Mouse (Mus musculus): ENCODE results near the gene Snx15. TPM values are rescaled to one million over a fixed set of nuclear protein-coding genes. Genes with fewer than 3 reads are reported as not detected.

Snx15 gene
- 28.6 and 35.3 TPM in 2 replicates for polyA plus RNA-seq (2014; fragmentation: Nextera tagmentation; extraction: Ambion mirVana)

- ATAC-seq (ENCODE audit: insufficient read depth) (peak; percentile 95), DNase-seq (peak; percentile 97)
- H3K27me3 ChIP-seq (ENCODE audit: insufficient read depth, low read length), result no peaks in the 10 kb centered on the region
- peak within 1 kb of the TSS; percentile 46 for H3K4me3 ChIP-seq (ENCODE audit: low read depth, low read length)
- H3K4me1 ChIP-seq (ENCODE audit: insufficient read depth), result peaks cover 3% of the 10 kb centered on the region; the same call in 1 of the 2 replicates
- peak within 1 kb of the TSS; percentile 63 for H3K4me2 ChIP-seq
- TF ChIP-seq CTCF (IDR thresholded peaks at IDR 0.05; ENCODE audit: low read depth), result no peak
- peaks cover 5% of the 10 kb centered on the region; the same call in 1 of the 2 replicates for H3K36me3 ChIP-seq (ENCODE audit: insufficient read depth)
- 0% methylated on average over 32 of the region's 32 CpGs for WGBS
- H3K9ac ChIP-seq, result peak within 1 kb of the TSS; percentile 49
- peak within 1 kb of the TSS; percentile 78 for H3K27ac ChIP-seq (ENCODE audit: low read depth)
- H3K9me3 ChIP-seq (ENCODE audit: low read depth, low read length), result no peaks in the 10 kb centered on the region
Measured at GRCm38 (mm10) chr19:6127760-6128341, at the start of gene Snx15. Snx15 (minus strand) TSS chr19:6128304.

GRCm38 (mm10) chr19:6174771-6175170 lies 46.7 kb upstream of the Snx15 start:
- H3K9ac ChIP-seq, result no peak overlapping the region
- no peak overlapping the region for H3K4me2 ChIP-seq
- no peak overlapping the region for H3K4me3 ChIP-seq (ENCODE audit: low read depth, low read length)
- no peaks in the 10 kb centered on the region for H3K9me3 ChIP-seq (ENCODE audit: low read depth, low read length)
- 14% methylated on average over 5 of the region's 5 CpGs for WGBS
- H3K4me1 ChIP-seq (ENCODE audit: insufficient read depth), result no peaks in the 10 kb centered on the region
- H3K27ac ChIP-seq (ENCODE audit: low read depth), result no peak overlapping the region
- DNase-seq (peak; percentile 30), ATAC-seq (ENCODE audit: insufficient read depth) (no peak)
- TF ChIP-seq CTCF (IDR thresholded peaks at IDR 0.05; ENCODE audit: low read depth), result no peak
- H3K27me3 ChIP-seq (ENCODE audit: insufficient read depth, low read length), result no peaks in the 10 kb centered on the region
- H3K36me3 ChIP-seq (ENCODE audit: insufficient read depth), result no peaks in the 10 kb centered on the region

- ATAC-seq (ENCODE audit: insufficient read depth), result no peak
- Histone ChIP-seq H3K9ac (no peak overlapping the region), H3K36me3 (ENCODE audit: insufficient read depth) (no peaks in the 10 kb centered on the region), H3K9me3 (ENCODE audit: low read depth, low read length) (no peaks in the 10 kb centered on the region), H3K4me3 (ENCODE audit: low read depth, low read length) (no peak overlapping the region), H3K4me1 (ENCODE audit: insufficient read depth) (no peaks in the 10 kb centered on the region), H3K27me3 (ENCODE audit: insufficient read depth, low read length) (no peaks in the 10 kb centered on the region), H3K27ac (ENCODE audit: low read depth) (no peak overlapping the region), H3K4me2 (no peak overlapping the region)
- WGBS, result 76% methylated on average over 8 of the region's 8 CpGs
- no peak for DNase-seq
- TF ChIP-seq CTCF (IDR thresholded peaks at IDR 0.05; ENCODE audit: low read depth), result no peak
Measured at GRCm38 (mm10) chr19:6171215-6171614, 43.1 kb upstream of the Snx15 start.

- TF ChIP-seq CTCF (IDR thresholded peaks at IDR 0.05; ENCODE audit: low read depth), result peak; percentile 24
- no peak overlapping the region for H3K9ac ChIP-seq
- H3K9me3 ChIP-seq (ENCODE audit: low read depth, low read length), result no peaks in the 10 kb centered on the region
- WGBS, result 75% methylated on average over 4 of the region's 4 CpGs
- DNase-seq, result no peak
- no peak overlapping the region for H3K4me2 ChIP-seq
- no peaks in the 10 kb centered on the region for H3K36me3 ChIP-seq (ENCODE audit: insufficient read depth)
- no peak for ATAC-seq (ENCODE audit: insufficient read depth)
- no peak overlapping the region for H3K4me3 ChIP-seq (ENCODE audit: low read depth, low read length)
- no peaks in the 10 kb centered on the region for H3K27me3 ChIP-seq (ENCODE audit: insufficient read depth, low read length)
- H3K4me1 ChIP-seq (ENCODE audit: insufficient read depth), result no peaks in the 10 kb centered on the region
- H3K27ac ChIP-seq (ENCODE audit: low read depth), result no peak overlapping the region
Measured at GRCm38 (mm10) chr19:6166750-6167149, 38.6 kb upstream of the Snx15 start.

GRCm38 (mm10) chr19:6163872-6164547 lies 35.9 kb upstream of the Snx15 start:
- Histone ChIP-seq H3K4me3 (ENCODE audit: low read depth, low read length) (no peak overlapping the region), H3K36me3 (ENCODE audit: insufficient read depth) (no peaks in the 10 kb centered on the region), H3K4me1 (ENCODE audit: insufficient read depth) (no peaks in the 10 kb centered on the region), H3K4me2 (no peak overlapping the region), H3K9me3 (ENCODE audit: low read depth, low read length) (no peaks in the 10 kb centered on the region), H3K27ac (ENCODE audit: low read depth) (no peak overlapping the region), H3K9ac (no peak overlapping the region), H3K27me3 (ENCODE audit: insufficient read depth, low read length) (no peaks in the 10 kb centered on the region)
- 52% methylated on average over 10 of the region's 10 CpGs for WGBS
- ATAC-seq (ENCODE audit: insufficient read depth) (no peak), DNase-seq (peak; percentile 22)
- no peak for TF ChIP-seq CTCF (IDR thresholded peaks at IDR 0.05; ENCODE audit: low read depth)

GRCm38 (mm10) chr19:6157220-6157619 lies 29.1 kb upstream of the Snx15 start:
- Histone ChIP-seq H3K27me3 (ENCODE audit: insufficient read depth, low read length) (no peaks in the 10 kb centered on the region), H3K4me3 (ENCODE audit: low read depth, low read length) (no peak overlapping the region), H3K27ac (ENCODE audit: low read depth) (no peak overlapping the region), H3K36me3 (ENCODE audit: insufficient read depth) (no peaks in the 10 kb centered on the region), H3K4me1 (ENCODE audit: insufficient read depth) (no peaks in the 10 kb centered on the region), H3K9ac (no peak overlapping the region), H3K4me2 (no peak overlapping the region), H3K9me3 (ENCODE audit: low read depth, low read length) (no peaks in the 10 kb centered on the region)
- TF ChIP-seq CTCF (IDR thresholded peaks at IDR 0.05; ENCODE audit: low read depth), result no peak
- ATAC-seq (ENCODE audit: insufficient read depth) (no peak), DNase-seq (no peak)
- WGBS, result 61% methylated on average over 6 of the region's 6 CpGs

- Histone ChIP-seq H3K9ac (peak overlapping the region; percentile 15; the same call in 1 of the 2 replicates), H3K36me3 (ENCODE audit: insufficient read depth) (no peaks in the 10 kb centered on the region), H3K4me2 (no peak overlapping the region), H3K9me3 (ENCODE audit: low read depth, low read length) (no peaks in the 10 kb centered on the region), H3K4me3 (ENCODE audit: low read depth, low read length) (no peak overlapping the region), H3K4me1 (ENCODE audit: insufficient read depth) (no peaks in the 10 kb centered on the region), H3K27ac (ENCODE audit: low read depth) (no peak overlapping the region), H3K27me3 (ENCODE audit: insufficient read depth, low read length) (no peaks in the 10 kb centered on the region)
- TF ChIP-seq CTCF (IDR thresholded peaks at IDR 0.05; ENCODE audit: low read depth), result 0 out of 2 replicates have a peak, but pooled peaks have one; percentile 8
- ATAC-seq (ENCODE audit: insufficient read depth) (no peak), DNase-seq (no peak)
- 55% methylated on average over 8 of the region's 8 CpGs for WGBS
Measured at GRCm38 (mm10) chr19:6156372-6156771, 28.3 kb upstream of the Snx15 start.

Measured in lung, embryonic 14.5 days (tissue).